Mouse (Mus musculus) E14TG2a.4 (cell line): ENCODE results near the gene Macrod2.

Experiments
- CTCF ChIP-seq: conservative IDR thresholded peaks from 2 replicates; pipeline ENCODE4 v1.5.1; 2014; ENCODE audit warnings: low read length
- POU5F1 ChIP-seq: IDR thresholded peaks from 2 replicates; pipeline ENCODE4 v1.6.1; 2014; ENCODE audit warnings: low read length, borderline replicate concordance

DNA sequence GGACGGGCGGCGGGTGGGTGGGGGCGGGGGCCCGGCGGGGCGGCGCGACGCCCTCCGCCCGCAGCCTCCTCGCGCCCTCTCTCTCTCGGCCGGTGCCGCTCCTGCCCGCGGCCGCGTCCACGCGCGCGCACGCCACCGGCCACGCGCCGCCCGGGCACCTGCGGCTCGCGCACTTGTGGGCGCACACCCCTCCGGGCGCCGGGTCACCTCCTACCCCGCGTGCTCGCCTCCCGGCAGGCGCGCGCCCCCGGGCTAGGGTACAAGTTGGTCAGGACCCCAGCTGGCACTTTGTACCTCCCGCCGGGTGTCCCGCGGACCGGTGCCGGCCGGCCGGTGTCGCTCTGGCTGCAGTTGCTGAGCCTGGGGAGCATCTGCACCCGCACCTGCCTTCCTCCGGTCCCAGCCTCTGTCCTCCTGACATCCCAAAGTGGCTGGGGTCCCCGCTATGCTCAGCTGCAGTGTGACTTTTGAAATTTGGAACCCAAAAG is 679 bp downstream of the Macrod2 start:
- TF ChIP-seq CTCF = no peak
- no peak for TF ChIP-seq POU5F1
